Mouse (Mus musculus): ENCODE data around the gene Hus1b. TPM values are rescaled to one million over a fixed set of nuclear protein-coding genes. Genes with fewer than 3 reads are reported as not detected.
A peak's percentile ranks its signal among the peaks of the same experiment; 100 is the strongest.

The Hus1b gene
- total RNA-seq, 2 experiments from 2014 or later: 0.28 TPM; not detected in 1

DNA sequence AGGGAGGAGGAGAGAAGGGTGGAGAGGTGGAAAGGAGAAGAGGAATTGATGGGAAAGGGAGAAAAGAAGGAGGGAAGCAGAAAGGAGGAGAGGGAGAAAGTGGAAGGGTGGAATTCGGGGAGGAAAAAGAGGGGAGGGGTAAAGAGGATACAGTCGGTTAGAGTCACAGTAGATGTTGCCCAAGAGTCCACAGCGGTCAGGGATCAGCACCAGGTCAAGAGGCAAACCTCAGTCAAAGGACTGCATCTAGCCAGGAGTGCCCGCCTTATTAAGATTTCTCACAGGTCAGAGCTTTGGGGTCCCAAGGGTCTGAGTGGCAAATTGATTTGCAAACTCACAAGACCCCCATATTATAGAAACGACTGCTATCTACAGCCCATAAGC is 26.7 kb upstream of the Hus1b start:
- intact Hi-C loops (cut with DNase I): no loop called here
- Histone ChIP-seq H3K4me3 (peak overlapping the region; percentile 93), H3K27ac (peak overlapping the region; percentile 95)
- no peak for DNase-seq
- TF ChIP-seq CTCF (IDR thresholded peaks at IDR 0.05): no peak

DNA sequence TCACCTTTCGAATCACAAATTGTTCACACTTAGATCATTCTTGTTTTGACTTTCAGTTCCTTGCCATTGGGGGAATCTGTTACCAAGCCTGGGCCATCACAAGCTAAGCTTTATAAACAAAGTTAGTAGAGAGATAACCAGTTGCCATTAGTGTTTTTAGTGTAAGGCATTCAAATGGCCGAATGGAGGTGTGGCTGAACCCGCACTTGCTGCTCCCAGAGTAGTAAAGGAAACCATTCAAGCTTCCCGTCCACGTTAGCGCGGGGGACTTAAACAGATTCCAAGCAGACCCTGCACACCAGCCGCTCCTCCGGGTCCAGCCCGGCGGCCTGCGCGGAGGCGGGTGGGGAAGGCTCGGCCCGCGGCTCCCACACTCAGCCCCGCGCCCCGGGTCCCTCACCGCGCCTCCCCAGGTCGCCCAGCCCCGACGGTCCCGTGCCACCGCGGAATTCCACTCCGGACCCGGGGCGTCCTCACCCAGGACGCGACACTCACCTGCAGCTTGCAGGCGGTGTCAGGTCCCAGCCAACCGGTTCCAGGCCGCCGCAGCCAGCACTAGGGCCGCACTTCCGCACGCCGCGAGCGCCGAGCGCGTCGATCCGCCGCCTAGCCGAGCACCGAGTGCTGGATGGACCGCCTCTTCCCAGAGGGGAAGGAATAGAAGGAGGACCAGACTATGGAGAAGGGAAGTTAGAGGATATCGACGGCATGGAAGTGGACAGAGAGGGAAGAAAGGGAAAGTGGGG is 26.1 kb upstream of the Hus1b start, which contains the start of the genes Exoc2 and Gm5447:
Gene Exoc2 (minus strand): TSS at position 593 of the 746 bp plus-strand sequence.
Gene Gm5447 (plus strand): TSS at position 704 of the 746 bp plus-strand sequence.
- DNase-seq: peak; percentile 88
- Histone ChIP-seq H3K27ac (peak within 1 kb of the TSS; percentile 95), H3K4me3 (peak within 1 kb of the TSS; percentile 93)
- TF ChIP-seq CTCF (IDR thresholded peaks at IDR 0.05): no peak
- intact Hi-C loops (cut with DNase I): no loop called here

DNA sequence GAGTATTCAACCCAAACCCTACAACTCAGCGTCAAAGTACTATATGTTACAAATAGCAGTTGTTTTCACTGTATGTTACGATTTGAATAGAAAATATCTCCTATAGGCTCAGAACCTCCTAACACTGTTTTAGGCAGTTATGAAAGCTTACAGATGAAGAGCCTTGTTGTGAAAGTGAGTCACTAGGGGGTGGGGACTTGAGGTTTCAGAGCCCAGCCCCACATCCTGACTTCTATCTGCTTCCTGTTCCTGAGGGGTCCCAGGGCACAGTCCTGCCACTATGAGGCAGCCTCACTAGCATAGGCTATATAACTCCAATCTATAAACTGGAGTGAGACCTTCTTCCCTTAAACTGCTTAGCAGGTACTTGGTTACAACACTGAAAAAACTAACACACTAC is 24.5 kb upstream of the Hus1b start:
- Histone ChIP-seq H3K4me3 (no peak overlapping the region), H3K27ac (no peak overlapping the region)
- DNase-seq: no peak
- no peak for TF ChIP-seq CTCF (IDR thresholded peaks at IDR 0.05)
- intact Hi-C loops (cut with DNase I): no loop called here

DNA sequence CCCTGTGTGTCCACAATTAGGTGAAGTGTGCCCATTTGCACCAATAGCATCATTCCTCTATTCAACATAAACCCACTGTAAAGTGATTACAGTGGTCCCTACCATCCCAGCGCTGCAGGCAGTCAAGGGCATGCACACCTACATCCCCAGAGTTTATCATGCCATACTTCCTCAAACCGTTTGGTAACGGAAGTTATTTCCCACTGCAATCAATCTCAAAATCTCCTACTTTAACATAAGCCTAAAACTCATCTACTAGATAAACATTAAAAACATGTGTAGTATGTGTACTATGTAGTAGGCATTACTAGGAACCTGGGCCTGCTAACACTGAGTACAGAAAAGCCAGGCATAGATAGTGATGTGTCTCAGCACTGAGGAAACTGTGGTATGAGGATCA is 23.5 kb upstream of the Hus1b start:
- H3K4me3 ChIP-seq: no peak overlapping the region
- TF ChIP-seq CTCF (IDR thresholded peaks at IDR 0.05): no peak
- intact Hi-C loops (cut with DNase I): no loop called here
- H3K27ac ChIP-seq: no peak overlapping the region
- no peak for DNase-seq

DNA sequence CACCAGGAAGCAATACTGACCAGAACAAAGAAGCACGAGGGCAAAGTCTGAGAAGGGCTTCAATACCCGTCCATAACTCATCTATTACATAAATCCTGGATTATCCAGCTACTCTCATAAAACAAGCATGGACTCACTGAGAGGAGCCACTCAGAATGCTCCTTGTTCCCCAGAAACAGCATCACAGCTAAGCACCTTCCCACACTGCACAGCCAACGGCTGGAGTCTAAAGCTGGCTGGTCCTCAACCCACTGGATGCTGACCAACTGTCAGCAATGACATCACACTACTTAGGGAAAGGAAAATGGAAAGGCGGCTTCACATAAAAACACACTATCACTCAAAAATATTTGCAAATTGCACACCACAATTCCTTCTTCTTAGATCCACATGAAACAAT is 20.8 kb upstream of the Hus1b start:
- no peak for TF ChIP-seq CTCF (IDR thresholded peaks at IDR 0.05)
- Histone ChIP-seq H3K4me3 (no peak overlapping the region), H3K27ac (no peak overlapping the region)
- intact Hi-C loops (cut with DNase I): loop anchor here (5.0 kb wide), 1 partner anchor 46 kb away; no protein-coding TSS in a partner anchor
- DNase-seq: peak; percentile 35

DNA sequence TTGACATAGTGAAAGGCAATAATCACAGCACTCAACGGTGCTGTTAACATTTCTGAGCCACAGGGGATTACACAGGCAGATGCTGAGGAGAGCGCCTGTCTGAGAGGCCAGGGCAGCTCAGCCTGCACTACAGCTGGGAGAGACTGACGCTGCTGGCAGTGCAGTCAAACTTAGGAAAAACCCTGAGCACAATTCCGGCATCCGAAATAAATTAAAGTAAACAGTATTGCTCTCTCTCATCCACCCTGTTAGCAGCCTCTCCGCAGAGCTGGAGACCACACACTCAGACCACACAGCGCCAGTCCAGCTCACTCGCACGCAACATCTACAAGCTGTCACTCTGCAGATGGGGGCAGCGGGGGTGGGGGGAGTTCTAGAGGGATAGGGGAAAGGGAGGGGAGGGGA is 18.9 kb upstream of the Hus1b start:
- no peak for TF ChIP-seq CTCF (IDR thresholded peaks at IDR 0.05)
- intact Hi-C loops (cut with DNase I): loop anchor here (5.0 kb wide), 1 partner anchor 44 kb away; no protein-coding TSS in a partner anchor
- Histone ChIP-seq H3K4me3 (no peak overlapping the region), H3K27ac (peak overlapping the region; percentile 38)
- no peak for DNase-seq

DNA sequence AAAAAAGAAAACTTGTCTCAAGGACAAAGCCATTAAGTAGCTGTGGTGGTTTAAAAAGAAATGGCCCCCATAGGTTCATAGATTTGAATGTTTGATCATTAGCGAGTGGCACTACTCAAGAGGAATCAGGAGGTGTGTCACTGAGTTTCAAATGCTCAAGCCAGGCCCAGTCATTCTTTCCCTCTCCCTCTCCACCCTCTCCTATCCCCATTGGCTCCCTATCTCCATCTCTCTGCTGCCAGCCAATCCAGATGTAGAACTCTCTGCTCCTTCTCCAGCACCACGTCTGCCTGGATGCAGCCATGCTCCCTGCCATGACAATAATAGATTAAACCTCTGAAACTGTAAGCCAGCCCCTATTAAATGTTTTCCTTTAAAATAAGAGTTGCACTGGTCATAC is 14.4 kb upstream of the Hus1b start:
- DNase-seq: no peak
- intact Hi-C loops (cut with DNase I): no loop called here
- TF ChIP-seq CTCF (IDR thresholded peaks at IDR 0.05): no peak
- Histone ChIP-seq H3K27ac (no peak overlapping the region), H3K4me3 (no peak overlapping the region)

DNA sequence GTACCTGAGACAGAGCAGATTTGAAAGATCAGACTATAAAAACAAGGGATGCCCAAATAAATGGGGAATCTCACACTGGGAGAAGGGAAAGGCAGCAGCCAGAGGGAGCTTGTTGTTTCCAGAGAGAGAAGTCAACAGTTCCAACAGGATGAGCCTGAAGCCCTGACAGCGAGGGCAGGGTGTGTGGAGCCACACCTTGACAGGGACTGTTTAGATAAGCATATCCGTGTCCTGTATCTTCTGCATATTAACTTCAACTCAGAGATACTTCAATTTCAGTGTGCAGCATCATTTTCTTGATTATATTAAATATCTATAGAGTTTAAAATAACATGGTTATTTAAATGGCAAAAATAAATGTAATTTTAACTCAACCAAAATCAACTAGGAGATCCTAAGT is 13.2 kb upstream of the Hus1b start:
- Histone ChIP-seq H3K27ac (no peak overlapping the region), H3K4me3 (no peak overlapping the region)
- TF ChIP-seq CTCF (IDR thresholded peaks at IDR 0.05): no peak
- intact Hi-C loops (cut with DNase I): no loop called here
- DNase-seq: no peak

DNA sequence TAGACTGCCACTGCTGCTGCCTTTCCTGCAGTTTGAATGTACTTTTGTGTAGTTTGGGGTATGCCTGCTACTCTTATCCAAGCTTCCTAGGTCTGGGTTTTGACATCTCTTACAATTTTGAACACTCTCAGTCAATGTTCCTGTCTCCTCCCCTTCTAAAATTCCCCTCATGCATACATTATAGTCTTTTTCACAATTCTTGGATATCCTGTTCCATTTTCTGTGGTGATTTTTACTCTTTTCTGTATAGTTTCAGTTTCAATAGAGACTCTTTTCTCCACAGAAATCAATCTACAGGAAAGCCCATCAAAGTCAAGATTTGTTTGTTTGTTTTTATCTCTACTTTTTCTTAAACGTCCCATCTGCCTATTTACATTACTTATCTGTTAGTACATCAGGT is 6.0 kb upstream of the Hus1b start:
- TF ChIP-seq CTCF (IDR thresholded peaks at IDR 0.05): no peak
- no peak for DNase-seq
- Histone ChIP-seq H3K27ac (no peak overlapping the region), H3K4me3 (no peak overlapping the region)
- intact Hi-C loops (cut with DNase I): no loop called here

DNA sequence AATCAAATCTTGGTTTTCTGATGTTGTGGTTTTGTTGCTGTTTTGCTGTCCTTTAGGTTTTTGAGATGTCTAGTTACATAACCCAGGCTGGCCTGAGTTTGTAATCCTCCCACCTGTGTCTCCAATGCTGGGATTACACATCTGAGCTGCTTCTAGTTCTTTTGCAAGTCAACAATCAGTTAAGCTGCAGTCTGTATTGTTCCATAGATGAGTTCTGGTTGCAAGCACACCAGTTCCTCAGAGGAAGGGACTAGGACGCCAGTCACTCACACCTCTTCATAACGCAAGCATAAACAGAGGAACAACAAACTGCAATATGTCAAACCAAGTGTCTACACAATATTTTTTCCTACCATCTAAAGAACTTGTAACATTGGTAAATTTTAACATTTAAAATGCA is 4.5 kb upstream of the Hus1b start:
- TF ChIP-seq CTCF (IDR thresholded peaks at IDR 0.05): no peak
- Histone ChIP-seq H3K4me3 (no peak overlapping the region), H3K27ac (no peak overlapping the region)
- intact Hi-C loops (cut with DNase I): no loop called here
- no peak for DNase-seq

DNA sequence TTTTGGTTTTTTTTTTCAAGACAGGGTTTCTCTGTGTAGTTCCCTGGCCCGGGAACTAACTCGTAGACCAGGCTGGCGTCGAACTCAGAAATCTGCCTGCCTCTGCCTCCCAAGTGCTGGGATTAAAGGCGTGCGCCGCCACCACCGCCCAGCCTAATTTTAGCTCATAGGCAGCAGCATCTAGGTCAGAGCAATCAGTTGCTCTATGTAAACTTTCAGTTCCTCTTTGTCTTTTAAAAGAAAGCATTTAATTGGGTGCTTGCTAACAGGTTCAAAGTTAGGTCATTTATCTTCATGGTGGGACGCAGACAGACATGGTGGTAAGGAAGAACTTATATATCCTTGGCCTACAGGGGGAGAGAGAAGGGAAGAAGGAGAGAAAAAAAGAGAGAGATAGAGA is 1.6 kb upstream of the Hus1b start:
- intact Hi-C loops (cut with DNase I): no loop called here
- TF ChIP-seq CTCF (IDR thresholded peaks at IDR 0.05): no peak
- no peak for DNase-seq
- Histone ChIP-seq H3K4me3 (no peak overlapping the region), H3K27ac (no peak overlapping the region)

DNA sequence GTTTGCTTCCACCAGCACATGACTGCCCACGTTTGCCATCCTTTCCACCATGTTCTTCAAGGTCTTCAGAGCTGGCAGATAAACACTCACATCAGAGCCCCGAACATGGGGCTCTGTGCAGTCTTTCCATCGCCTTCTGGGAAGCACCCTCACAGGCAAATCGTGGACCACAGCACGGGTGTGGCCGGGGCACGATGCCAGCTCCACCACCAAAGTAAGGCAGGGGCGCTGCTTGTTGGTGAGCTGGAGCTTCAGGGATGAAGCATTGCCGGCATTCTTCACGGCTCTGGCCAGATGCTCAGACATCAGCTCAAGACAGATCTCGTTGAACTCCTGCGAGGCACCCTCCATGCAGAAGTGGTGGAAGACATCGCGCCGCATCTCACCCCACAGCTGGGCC is 430 bp downstream of the Hus1b start:
- no peak for TF ChIP-seq CTCF (IDR thresholded peaks at IDR 0.05)
- no peak overlapping the region for H3K4me3 ChIP-seq
- no peak overlapping the region for H3K27ac ChIP-seq
- DNase-seq: peak; percentile 25
- intact Hi-C loops (cut with DNase I): no loop called here

DNA sequence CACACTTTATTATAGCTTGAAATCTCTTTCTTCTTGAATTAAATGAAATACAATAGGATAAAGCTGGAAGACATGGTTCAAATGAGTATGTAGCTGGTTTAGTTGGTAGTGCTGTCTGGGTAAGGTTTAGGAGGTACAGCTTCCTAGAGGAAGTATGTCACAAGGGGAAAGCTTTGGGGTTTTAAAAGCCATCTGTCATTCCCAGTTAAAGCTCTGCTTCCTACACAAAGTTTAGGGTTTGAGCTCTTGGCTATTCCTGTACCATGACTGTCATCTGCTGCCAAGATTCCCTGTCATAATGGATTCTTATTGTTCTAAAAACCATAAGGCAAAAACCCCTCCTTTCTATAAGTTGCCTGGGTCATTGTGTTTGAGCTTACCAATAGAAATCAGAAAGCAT is 1.8 kb downstream of the Hus1b start:
- H3K4me3 ChIP-seq: no peak overlapping the region
- no peak for TF ChIP-seq CTCF (IDR thresholded peaks at IDR 0.05)
- no peak for DNase-seq
- H3K27ac ChIP-seq: peak overlapping the region; percentile 48; the same call in 1 of the 2 replicates
- intact Hi-C loops (cut with DNase I): no loop called here

DNA sequence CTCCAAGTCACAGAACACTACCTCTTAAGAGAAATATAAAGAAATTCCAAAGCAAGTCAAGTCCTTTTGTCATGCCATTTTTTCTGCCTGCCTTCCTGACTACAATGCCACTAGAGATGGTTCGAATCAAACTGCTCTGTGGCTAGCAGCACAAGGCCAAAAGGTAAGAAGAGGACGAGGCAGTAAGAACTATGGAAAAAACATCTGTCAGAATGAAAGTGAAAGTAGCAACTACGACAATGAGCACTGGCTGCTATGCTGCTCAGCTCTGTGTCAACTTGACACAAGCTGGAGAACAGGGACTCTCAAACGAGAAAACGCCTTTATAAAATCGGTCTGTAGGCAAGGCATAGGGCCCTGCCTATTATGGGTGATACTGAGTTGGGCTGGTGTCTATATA is 14.6 kb downstream of the Hus1b start:
- intact Hi-C loops (cut with DNase I): no loop called here
- DNase-seq: no peak
- peak overlapping the region; percentile 43 for H3K27ac ChIP-seq
- TF ChIP-seq CTCF (IDR thresholded peaks at IDR 0.05): no peak
- 0 out of 2 replicates have a peak overlapping the region, but pooled peaks have one; percentile 10 for H3K4me3 ChIP-seq
